7 mouse cellular contexts compared by ENCODE assay signal in the genomic region with DNA sequence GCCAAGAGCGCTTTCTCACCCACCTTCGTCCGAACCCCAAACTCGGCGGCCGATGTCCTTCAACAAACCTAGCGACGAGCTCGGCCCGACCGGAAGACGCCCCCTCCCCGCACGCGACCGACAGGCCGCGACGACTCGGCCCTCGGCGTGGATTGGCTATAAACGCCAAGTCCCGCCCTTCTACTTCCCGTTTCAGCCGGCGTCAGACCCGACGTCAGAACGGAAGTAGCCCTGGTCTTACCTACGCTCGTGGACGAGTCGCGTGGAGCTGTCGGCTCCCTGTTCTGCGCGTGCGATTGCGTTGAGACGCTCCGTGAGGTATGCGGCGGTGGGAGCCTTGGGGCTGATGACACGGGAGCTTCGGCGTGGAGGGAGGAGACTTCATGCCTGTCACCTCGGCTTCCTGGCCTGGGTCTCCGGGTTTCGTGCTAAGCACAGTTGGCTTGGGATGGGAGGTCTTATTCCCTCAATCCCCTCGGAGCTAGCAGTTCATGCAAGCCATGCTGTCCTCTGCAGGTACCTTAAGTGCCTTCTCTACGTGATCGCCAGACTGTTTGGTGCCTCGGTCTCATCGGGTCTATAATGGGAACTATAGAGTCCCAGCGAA. TPM values are rescaled to one million over a fixed set of nuclear protein-coding genes. Genes with fewer than 3 reads are reported as not detected.
DNase-seq lines count a peak whose midpoint lies in the region; ATAC-seq lines count a peak whose summit lies in the region.

A gene (minus strand): TSS at position 98 of the 607 bp plus-strand sequence.
A gene (plus strand): TSS at position 219 of the 607 bp plus-strand sequence.

- peak within 1 kb of the TSS; percentile 94 for H3K9ac ChIP-seq in embryonic facial prominence, embryonic 12.5 days
- H3K9ac ChIP-seq in limb, embryonic 11.5 days (ENCODE audit: low read length), result peak within 1 kb of the TSS; percentile 96
- H3K9ac ChIP-seq in midbrain, embryonic 14.5 days (replicated peaks; ENCODE audit: low read length), result peak within 1 kb of the TSS; percentile 96

- H3K4me2 ChIP-seq in embryonic facial prominence, embryonic 12.5 days (replicated peaks), result peak within 1 kb of the TSS; percentile 77
- peak within 1 kb of the TSS; percentile 81 for H3K4me2 ChIP-seq in limb, embryonic 11.5 days (ENCODE audit: low read depth, severe bottlenecking)
- H3K4me2 ChIP-seq in midbrain, embryonic 14.5 days (ENCODE audit: low read length), result peak within 1 kb of the TSS; percentile 83

- under 1% methylated on average over 56 of the region's 56 CpGs for WGBS in embryonic facial prominence, embryonic 12.5 days
- WGBS in limb, embryonic 11.5 days, result under 1% methylated on average over 56 of the region's 56 CpGs
- WGBS in midbrain, embryonic 14.5 days, result under 1% methylated on average over 56 of the region's 56 CpGs

- DNase-seq in adrenal gland, postnatal 25 days, result peak; percentile 95
- peak; percentile 100 for DNase-seq in heart, adult 11 months
- peak; percentile 95 for DNase-seq in kidney, adult 18-20 months
- peak; percentile 96 for DNase-seq in limb, embryonic 11.5 days (ENCODE audit: low spot score)
- DNase-seq in midbrain, embryonic 14.5 days, result peak; percentile 99
- peak; percentile 88 to 91 for DNase-seq in spleen, adult 18-20 months

- no peaks in the 10 kb centered on the region for H3K9me3 ChIP-seq in embryonic facial prominence, embryonic 12.5 days
- no peaks in the 10 kb centered on the region for H3K9me3 ChIP-seq in limb, embryonic 11.5 days (ENCODE audit: control insufficient read depth, low read length)
- no peaks in the 10 kb centered on the region for H3K9me3 ChIP-seq in midbrain, embryonic 14.5 days (ENCODE audit: control insufficient read depth, low read length)

- H3K27ac ChIP-seq in embryonic facial prominence, embryonic 12.5 days, result peak within 1 kb of the TSS; percentile 81
- 0 out of 2 replicates have a peak within 1 kb of the TSS, but pooled peaks have one; percentile 9 for H3K27ac ChIP-seq in limb, embryonic 11.5 days (replicated peaks; ENCODE audit: low read depth, low read length)
- peak within 1 kb of the TSS; percentile 85 for H3K27ac ChIP-seq in midbrain, embryonic 14.5 days (replicated peaks; ENCODE audit: low read depth, low read length)

- peak within 1 kb of the TSS; percentile 98 for H3K4me3 ChIP-seq in embryonic facial prominence, embryonic 12.5 days
- peak within 1 kb of the TSS; percentile 90 for H3K4me3 ChIP-seq in limb, embryonic 11.5 days (ENCODE audit: low read depth, low read length)
- peak within 1 kb of the TSS; percentile 93 for H3K4me3 ChIP-seq in midbrain, embryonic 14.5 days (replicated peaks; ENCODE audit: low read depth, low read length)

- H3K27me3 ChIP-seq in embryonic facial prominence, embryonic 12.5 days, result no peaks in the 10 kb centered on the region
- no peaks in the 10 kb centered on the region for H3K27me3 ChIP-seq in limb, embryonic 11.5 days (ENCODE audit: control insufficient read depth, insufficient read depth, low read length)
- no peaks in the 10 kb centered on the region for H3K27me3 ChIP-seq in midbrain, embryonic 14.5 days (ENCODE audit: control insufficient read depth, insufficient read depth, low read length)

- peak; percentile 98 for ATAC-seq in embryonic facial prominence, embryonic 12.5 days (ENCODE audit: insufficient number of reproducible peaks, insufficient read depth, low FRiP score, low TSS enrichment)
- peak; percentile 99 for ATAC-seq in limb, embryonic 11.5 days (ENCODE audit: insufficient number of reproducible peaks, low FRiP score, low TSS enrichment, low read depth)
- peak; percentile 100 for ATAC-seq in midbrain, embryonic 14.5 days (ENCODE audit: low FRiP score, low TSS enrichment)

- peaks cover 30% of the 10 kb centered on the region for H3K36me3 ChIP-seq in embryonic facial prominence, embryonic 12.5 days
- peaks cover 6% of the 10 kb centered on the region; the same call in 1 of the 2 replicates for H3K36me3 ChIP-seq in limb, embryonic 11.5 days (ENCODE audit: control insufficient read depth, insufficient read depth, low read length)
- H3K36me3 ChIP-seq in midbrain, embryonic 14.5 days (ENCODE audit: control insufficient read depth, insufficient read depth, low read length), result peaks cover 30% of the 10 kb centered on the region

- H3K4me1 ChIP-seq in embryonic facial prominence, embryonic 12.5 days, result peaks cover 11% of the 10 kb centered on the region
- peaks cover 4% of the 10 kb centered on the region; the same call in 1 of the 2 replicates for H3K4me1 ChIP-seq in limb, embryonic 11.5 days (ENCODE audit: control insufficient read depth, insufficient read depth, low read length)
- peaks cover 11% of the 10 kb centered on the region for H3K4me1 ChIP-seq in midbrain, embryonic 14.5 days (ENCODE audit: control insufficient read depth, insufficient read depth, low read length)

RNA-seq across cellular contexts. Expression of the first gene that starts in this region (rescaled TPM):
- total RNA-seq in adrenal gland, postnatal 25 days (2021), result 518 and 539 TPM in 2 replicates
- polyA plus RNA-seq in embryonic facial prominence, embryonic 12.5 days (2016; fragmentation: Nextera tagmentation; extraction: Ambion mirVana), result 1,248 and 1,291 TPM in 2 replicates
- polyA plus RNA-seq in limb, embryonic 11.5 days (2014; fragmentation: Nextera tagmentation; extraction: Ambion mirVana), result 1,237 and 1,330 TPM in 2 replicates
- polyA plus RNA-seq in midbrain, embryonic 14.5 days (2014; fragmentation: Nextera tagmentation; extraction: Ambion mirVana), result 1,314 and 1,712 TPM in 2 replicates

RNA-seq across cellular contexts. Expression of the second gene that starts in this region (rescaled TPM):
- 26.0 and 26.8 TPM in 2 replicates for total RNA-seq in adrenal gland, postnatal 25 days (2021)
- polyA plus RNA-seq in embryonic facial prominence, embryonic 12.5 days (2016; fragmentation: Nextera tagmentation; extraction: Ambion mirVana), result 11.8 and 14.0 TPM in 2 replicates
- polyA plus RNA-seq in limb, embryonic 11.5 days (2014; fragmentation: Nextera tagmentation; extraction: Ambion mirVana), result 11.0 and 13.1 TPM in 2 replicates
- polyA plus RNA-seq in midbrain, embryonic 14.5 days (2014; fragmentation: Nextera tagmentation; extraction: Ambion mirVana), result 7.2 and 7.3 TPM in 2 replicates

Comparison
In these comparisons a context has a peak if more than half of its experiments do, and no peak if none do; other contexts are left out.
1. Peak in every context shown above with its lines: DNase-seq, ATAC-seq, H3K4me3 ChIP-seq and H3K27ac ChIP-seq.
2. H3K27ac ChIP-seq: peak in every context shown above with its lines; median percentile 85 in midbrain, embryonic 14.5 days; 81 in embryonic facial prominence, embryonic 12.5 days; 9 in limb, embryonic 11.5 days.